Mouse (Mus musculus): Measurements from ENCODE around the gene Cntln. TPM values are rescaled to one million over a fixed set of nuclear protein-coding genes. Genes with fewer than 3 reads are reported as not detected.

Cntln gene
- total RNA-seq, 2 experiments from 2014 or later = 5.9 to 6.2 TPM

DNA sequence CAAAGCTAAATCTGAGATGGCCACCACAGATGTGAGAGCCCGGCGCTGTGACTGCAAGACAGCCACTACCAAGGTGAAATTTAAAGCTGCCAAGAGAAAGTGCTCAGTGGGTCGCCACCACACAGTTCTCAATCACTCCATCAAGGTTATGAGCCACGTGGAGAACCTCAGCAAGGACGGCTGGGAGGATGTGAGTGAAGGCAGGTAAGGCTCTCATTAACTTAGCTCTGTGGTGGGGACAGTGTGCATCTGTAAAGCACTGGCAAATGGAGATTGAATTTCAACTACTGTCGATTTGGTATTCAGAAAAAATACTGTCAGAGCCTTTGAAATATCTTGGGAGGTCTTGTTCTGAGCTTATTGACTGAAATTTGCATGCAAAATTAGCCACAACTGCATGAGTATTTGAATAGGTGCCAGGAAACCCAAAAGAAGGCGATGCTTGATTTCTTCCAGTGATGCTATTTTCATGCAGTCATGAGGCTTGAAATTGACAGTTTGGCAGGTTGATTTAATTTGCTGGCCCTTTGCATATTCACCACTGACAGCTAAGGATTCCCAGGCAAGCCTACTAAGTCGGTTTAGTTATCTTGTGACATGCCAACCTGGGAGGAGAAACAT is 165.9 kb downstream of the Cntln start:
- peak in 1 of 2 experiments; percentile 2 for DNase-seq (ENCODE audit: low spot score in 2 of 2)

DNA sequence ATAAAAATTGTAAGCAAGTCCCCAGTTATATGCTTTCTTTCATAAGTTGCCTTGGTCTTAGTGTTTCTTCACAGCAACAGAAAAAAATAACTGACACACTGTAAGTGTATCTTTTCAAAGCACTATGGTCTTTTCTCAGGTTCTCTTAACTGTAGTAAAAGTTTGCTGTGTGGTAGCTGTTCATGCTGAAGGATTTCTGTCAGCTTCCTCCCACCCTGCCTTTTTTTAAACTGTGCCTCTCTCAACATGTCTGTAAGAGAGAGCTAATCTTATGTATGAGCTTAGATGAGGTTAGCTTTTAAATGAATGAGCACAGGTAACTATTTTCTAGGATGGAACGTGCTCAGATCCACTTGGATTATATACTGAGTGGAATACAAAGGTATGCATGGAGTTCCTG is 170.5 kb downstream of the Cntln start:
- no peak for DNase-seq (ENCODE audit: low spot score in 2 of 2)

GRCm38 (mm10) chr4:85059598-85059997 is 175.5 kb downstream of the Cntln start:
- no peak for DNase-seq (ENCODE audit: low spot score in 2 of 2)

DNA sequence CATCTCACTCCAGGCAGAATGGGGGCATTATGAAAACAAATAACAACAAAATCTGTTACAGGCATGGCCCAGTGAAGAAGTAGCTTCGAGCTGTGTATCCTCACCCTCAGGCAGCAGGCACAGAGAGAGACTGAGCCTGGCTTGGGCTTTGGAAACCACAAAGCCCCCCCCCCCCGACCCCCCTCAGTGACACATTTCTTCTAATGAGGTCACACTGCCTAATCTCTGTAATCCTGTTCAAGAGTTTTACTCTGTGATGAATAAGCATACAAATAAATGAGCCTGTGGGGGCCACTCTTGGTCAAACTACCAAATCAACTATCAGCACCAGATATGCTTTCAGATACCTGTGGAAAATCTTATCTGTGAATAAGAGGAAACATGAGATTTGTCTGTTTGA is 177.6 kb downstream of the Cntln start:
- DNase-seq (ENCODE audit: low spot score in 2 of 2) = no peak

DNA sequence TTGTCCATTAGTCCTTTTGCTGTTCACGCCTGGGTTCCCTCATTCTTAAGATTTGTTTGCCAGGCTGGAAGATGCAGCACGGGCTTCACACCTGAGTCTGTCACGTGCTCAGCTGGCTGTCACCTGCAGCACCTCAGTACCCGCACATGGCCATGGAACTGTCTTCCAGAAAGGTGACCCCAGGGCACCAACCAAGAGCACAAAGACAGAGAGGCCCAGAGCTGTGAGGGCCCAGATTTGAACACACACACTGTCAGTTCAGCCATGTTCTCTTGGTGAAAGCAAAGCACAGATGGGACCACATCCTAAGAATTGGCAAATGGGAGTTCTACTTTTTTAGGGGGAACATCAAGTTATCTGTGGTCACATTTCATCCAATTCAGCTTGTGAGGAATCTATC is 211.9 kb downstream of the Cntln start:
- DNase-seq (ENCODE audit: low spot score in 2 of 2) = no peak

GRCm38 (mm10) chr4:85096682-85097081 is 212.6 kb downstream of the Cntln start:
- peak; percentile 24 to 47 for DNase-seq (ENCODE audit: low spot score in 2 of 2)

GRCm38 (mm10) chr4:85102168-85102567 is 218.1 kb downstream of the Cntln start:
- no peak for DNase-seq (ENCODE audit: low spot score in 2 of 2)

GRCm38 (mm10) chr4:85106416-85106815 is 222.3 kb downstream of the Cntln start:
- DNase-seq (ENCODE audit: low spot score in 2 of 2) = no peak

DNA sequence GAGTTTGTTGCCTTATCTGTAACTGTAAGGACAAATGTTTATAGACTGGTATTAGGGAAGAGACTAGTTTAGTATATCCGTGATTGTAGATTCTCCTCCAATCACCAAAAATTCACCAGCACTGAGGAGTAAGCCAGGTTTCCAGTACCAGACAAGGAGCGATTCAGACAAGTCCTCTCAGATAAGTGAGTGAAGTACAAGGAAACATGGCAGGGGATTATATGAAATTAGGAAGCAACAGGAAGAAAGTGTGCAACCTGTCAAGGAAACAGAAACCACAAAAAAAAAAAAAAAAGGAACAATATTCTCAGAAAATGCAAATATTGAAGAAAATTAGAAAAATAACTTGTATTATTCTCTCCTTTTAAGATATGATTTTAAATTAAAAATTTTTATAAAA is 222.9 kb downstream of the Cntln start:
- DNase-seq (ENCODE audit: low spot score in 2 of 2) = no peak

- no peak for DNase-seq (ENCODE audit: low spot score in 2 of 2)
Measured at GRCm38 (mm10) chr4:85120271-85120670, 236.2 kb downstream of the Cntln start.

DNA sequence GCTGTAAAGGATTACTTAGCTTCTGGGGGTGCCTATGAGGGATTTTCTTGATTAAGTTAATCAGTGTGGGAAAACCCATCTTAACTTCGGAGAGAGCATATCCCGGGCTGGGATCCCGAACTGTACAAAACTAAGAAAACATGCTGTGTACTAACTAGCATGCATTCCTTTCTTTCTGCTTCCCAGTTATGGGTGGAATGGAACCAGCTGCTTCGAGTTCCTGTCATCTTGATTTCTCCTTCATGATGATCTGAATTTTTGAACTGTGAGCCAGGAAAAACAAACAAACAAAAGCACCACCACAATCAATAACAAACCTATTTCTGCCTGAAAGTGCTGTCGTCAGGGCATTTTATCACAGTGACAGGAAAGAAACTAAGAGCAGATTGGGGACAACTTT is 265.6 kb downstream of the Cntln start:
- no peak for DNase-seq (ENCODE audit: low spot score in 2 of 2)

DNA sequence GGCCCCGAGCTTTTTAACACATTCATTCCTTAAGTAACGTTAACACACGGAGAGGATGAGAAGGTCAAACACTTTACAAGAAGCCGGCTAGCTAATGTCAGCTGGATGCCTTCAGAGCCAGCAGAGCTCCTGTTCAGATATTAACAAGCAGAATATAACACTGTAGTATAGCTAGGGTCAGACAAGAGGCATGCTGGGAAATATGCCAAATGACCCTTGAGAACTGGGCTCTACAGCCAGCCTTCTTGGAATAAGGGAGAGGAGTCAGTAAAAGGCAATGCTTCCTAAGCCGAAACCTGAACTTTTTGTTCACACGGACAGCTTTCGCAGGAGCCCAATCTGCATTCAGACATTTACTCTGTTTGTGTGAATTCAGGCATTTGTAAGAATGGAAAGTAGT is 267.8 kb downstream of the Cntln start:
- DNase-seq (ENCODE audit: low spot score in 2 of 2) = no peak

DNA sequence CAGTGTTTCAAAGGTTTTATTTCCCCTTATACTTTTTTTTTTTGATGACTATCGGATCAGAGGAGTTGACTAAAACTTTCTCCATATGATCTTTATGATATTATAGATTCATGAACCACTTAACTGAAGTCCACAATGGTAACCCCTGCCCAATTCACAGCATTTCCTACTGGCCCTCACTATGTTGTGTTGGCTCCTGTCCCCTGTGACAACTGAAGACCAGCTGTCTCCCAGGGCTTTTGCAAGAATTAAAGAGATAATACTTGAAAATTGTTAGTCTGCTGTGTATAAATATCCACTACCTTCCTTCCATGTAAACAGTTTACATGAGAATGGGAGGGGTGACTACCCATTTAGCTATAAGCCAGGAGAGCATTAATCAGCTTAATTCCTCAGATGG is 270.3 kb downstream of the Cntln start:
- no peak for DNase-seq (ENCODE audit: low spot score in 2 of 2)

DNA sequence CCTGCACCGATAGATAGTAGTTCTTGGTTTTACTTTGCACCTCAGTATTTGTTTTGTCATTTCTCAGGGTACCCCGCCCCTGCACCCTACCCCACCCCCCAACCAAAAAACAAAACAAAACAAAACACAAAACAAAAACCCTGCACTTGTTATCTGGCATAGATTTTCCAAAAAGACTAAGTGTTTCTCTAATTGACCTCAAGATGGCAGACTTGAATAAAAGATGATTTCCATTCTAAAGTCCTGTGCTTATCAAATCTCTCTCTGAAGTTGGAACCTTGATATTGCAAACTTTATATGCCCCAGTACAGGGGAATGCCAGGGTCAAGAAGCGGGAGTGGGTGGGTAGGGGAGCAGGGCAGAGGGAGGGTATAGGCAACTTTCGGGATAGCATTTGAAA is 277.0 kb downstream of the Cntln start:
- peak in 1 of 2 experiments; percentile 30 for DNase-seq (ENCODE audit: low spot score in 2 of 2)

- DNase-seq (ENCODE audit: low spot score in 2 of 2) = peak; percentile 64 to 72
Measured at GRCm38 (mm10) chr4:85162468-85163312, 278.6 kb downstream of the Cntln start.

GRCm38 (mm10) chr4:85163313-85163615 is 279.2 kb downstream of the Cntln start:
- DNase-seq (ENCODE audit: low spot score in 2 of 2) = peak in 1 of 2 experiments; percentile 18

- no peak for DNase-seq (ENCODE audit: low spot score in 2 of 2)
Measured at GRCm38 (mm10) chr4:85168001-85168400, 283.9 kb downstream of the Cntln start.

- no peak for DNase-seq (ENCODE audit: low spot score in 2 of 2)
Measured at GRCm38 (mm10) chr4:85175466-85175865, 291.4 kb downstream of the Cntln start.

DNA sequence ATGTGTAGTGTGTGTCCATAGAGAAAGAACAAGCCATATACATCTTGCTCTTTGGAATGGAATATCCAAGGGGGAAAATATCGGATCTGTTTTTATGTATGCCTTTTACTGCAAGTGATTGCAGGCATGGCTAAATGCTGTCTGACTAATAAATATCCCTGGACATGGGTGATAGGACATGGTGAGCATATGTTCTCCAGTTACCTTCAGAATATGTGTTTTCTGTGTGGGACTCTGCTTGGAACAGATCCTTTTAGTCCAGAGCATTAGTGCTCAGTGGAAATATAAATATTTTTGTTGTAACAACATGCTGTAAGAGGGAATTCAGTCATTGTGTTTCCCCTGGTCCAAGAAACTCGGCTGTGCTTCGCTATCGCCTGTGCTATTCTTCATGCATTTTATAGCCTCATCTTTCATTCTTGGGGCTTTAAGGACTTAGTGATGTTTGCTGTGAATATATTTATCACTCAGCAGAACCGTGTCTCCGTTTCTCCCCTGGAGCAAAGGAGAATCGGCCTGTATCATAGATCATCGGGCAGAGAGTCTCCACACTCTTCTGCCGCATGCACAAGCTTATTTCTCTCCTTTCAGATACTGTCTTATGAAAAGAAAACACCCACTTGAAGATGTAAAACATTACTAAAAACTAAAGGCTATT is 294.4 kb downstream of the Cntln start:
- no peak for DNase-seq (ENCODE audit: low spot score in 2 of 2)
